Comparison of ENCODE assay signal across 8 mouse cellular contexts in the genomic region with DNA sequence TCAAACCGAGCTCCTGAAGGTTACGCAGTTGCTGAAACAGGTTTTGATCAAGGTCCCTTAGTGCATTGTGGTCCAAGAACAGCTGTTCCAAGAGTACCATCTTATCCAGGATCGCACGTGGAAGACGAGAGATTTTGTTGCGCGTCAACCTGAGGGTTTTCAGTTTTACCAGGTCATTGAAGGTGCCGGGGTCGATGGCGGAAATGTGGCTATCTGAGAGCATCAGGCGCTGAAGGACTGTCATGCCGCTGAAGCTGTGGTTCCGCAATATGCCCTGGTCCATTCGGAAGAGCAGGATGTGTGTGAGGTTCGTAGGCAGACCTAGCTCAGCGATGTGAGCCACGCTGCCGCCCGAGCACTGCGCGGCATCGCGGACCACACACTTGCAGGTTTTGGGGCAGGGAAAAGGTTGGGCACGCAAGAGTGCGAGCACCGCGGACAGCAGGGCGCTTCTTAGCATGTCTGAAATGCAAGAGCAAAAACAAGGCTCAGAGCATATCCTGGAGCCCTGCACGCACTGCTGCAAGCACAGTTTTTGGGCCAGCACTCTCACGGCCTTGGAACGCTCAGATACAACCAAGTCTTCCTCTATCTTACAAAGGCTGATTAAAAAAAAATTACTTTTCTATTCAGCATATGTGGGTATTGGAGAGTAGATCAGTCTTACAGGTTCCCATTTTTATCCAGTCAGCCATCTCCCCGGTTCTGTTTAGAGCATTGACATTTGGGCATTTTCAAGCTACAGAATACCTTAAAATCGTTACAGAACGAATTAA. TPM values are rescaled to one million over a fixed set of nuclear protein-coding genes. Genes with fewer than 3 reads are reported as not detected.
DNase-seq lines count a peak whose midpoint lies in the region; ATAC-seq lines count a peak whose summit lies in the region.

No protein-coding gene starts in this region.

- peak overlapping the region; percentile 97 for H3K4me2 ChIP-seq in midbrain, embryonic 14.5 days (ENCODE audit: low read length)

- no peaks in the 10 kb centered on the region; the same call in 1 of the 2 replicates for H3K36me3 ChIP-seq in midbrain, embryonic 14.5 days (ENCODE audit: control insufficient read depth, insufficient read depth, low read length)

- 3% methylated on average over 34 of the region's 34 CpGs for WGBS in midbrain, embryonic 14.5 days

- no peak overlapping the region for H3K27ac ChIP-seq in midbrain, embryonic 14.5 days (replicated peaks; ENCODE audit: low read depth, low read length)

- H3K9me3 ChIP-seq in midbrain, embryonic 14.5 days (ENCODE audit: control insufficient read depth, low read length), result no peaks in the 10 kb centered on the region

- peak overlapping the region; percentile 57 for H3K4me3 ChIP-seq in midbrain, embryonic 14.5 days (replicated peaks; ENCODE audit: low read depth, low read length)

- peak overlapping the region; percentile 53; the same call in 1 of the 2 replicates for H3K9ac ChIP-seq in midbrain, embryonic 14.5 days (replicated peaks; ENCODE audit: low read length)

- peaks cover 61% of the 10 kb centered on the region for H3K27me3 ChIP-seq in midbrain, embryonic 14.5 days (ENCODE audit: control insufficient read depth, insufficient read depth, low read length)

- peaks cover 11% of the 10 kb centered on the region; the same call in 1 of the 2 replicates for H3K4me1 ChIP-seq in midbrain, embryonic 14.5 days (ENCODE audit: control insufficient read depth, insufficient read depth, low read length)

- peak; percentile 62 for ATAC-seq in granulocyte monocyte progenitor cell, adult 5-6 weeks (replicated peaks; ENCODE audit: poor library complexity, severe bottlenecking)
- 0 out of 2 replicates have a peak, but pooled peaks have one; percentile 4 for ATAC-seq in midbrain, embryonic 14.5 days (ENCODE audit: low FRiP score, low TSS enrichment)

- DNase-seq in adrenal gland, adult 2 months, result peak; percentile 22
- DNase-seq in adrenal gland, postnatal 25 days, result no peak
- peak; percentile 29 for DNase-seq in thymus, postnatal 0 days (ENCODE audit: low spot score)
- DNase-seq in thymus, postnatal 10 days (ENCODE audit: low spot score in 2 of 2), result no peak
- DNase-seq in kidney, postnatal 36 days, result peak; percentile 9 to 13
- DNase-seq in midbrain, embryonic 14.5 days, result peak; percentile 56
- no peak for DNase-seq in urinary bladder, adult 2 months (ENCODE audit: low spot score)

RNA-seq across cellular contexts. Expression of a gene that starts 1.0 kb away (rescaled TPM):
- under 1 TPM in 1 of 2 experiments, not detected in 1; 0.17 TPM for total RNA-seq in adrenal gland, adult 2 months (2021)
- 0.04 and 0.35 TPM in 2 replicates for polyA plus RNA-seq in adrenal gland, adult 2 months (2012; rRNA removed)
- total RNA-seq in adrenal gland, postnatal 25 days (2021), result 0.15 and 0.71 TPM in 2 replicates
- polyA plus RNA-seq in thymus, postnatal 0 days (2015; fragmentation: Nextera tagmentation; extraction: Ambion mirVana), result 1.3 and 1.8 TPM in 2 replicates
- total RNA-seq in granulocyte monocyte progenitor cell, adult 5-6 weeks (2014; fragmentation: Nextera tagmentation), result not detected in 2 replicates
- 1.4 TPM in 1 of 2 replicates, not detected in the other for total RNA-seq in granulocyte monocyte progenitor cell, adult 5-6 weeks (2017)
- polyA plus RNA-seq in midbrain, embryonic 14.5 days (2014; fragmentation: Nextera tagmentation; extraction: Ambion mirVana), result 0.23 and 0.30 TPM in 2 replicates
- 0.13 and 0.15 TPM in 2 replicates for polyA plus RNA-seq in urinary bladder, adult 2 months (2012; rRNA removed)

RNA-seq across cellular contexts. Expression of a gene that starts 26.5 kb away (rescaled TPM):
- under 1 TPM in 1 of 2 experiments, not detected in 1; 0.06 TPM for total RNA-seq in adrenal gland, adult 2 months (2021)
- polyA plus RNA-seq in adrenal gland, adult 2 months (2012; rRNA removed), result 0.02 TPM in 2 replicates
- not detected in 2 replicates for total RNA-seq in adrenal gland, postnatal 25 days (2021)
- polyA plus RNA-seq in thymus, postnatal 0 days (2015; fragmentation: Nextera tagmentation; extraction: Ambion mirVana), result 0.21 and 0.23 TPM in 2 replicates
- total RNA-seq in granulocyte monocyte progenitor cell, adult 5-6 weeks (2014; fragmentation: Nextera tagmentation), result not detected in 2 replicates
- total RNA-seq in granulocyte monocyte progenitor cell, adult 5-6 weeks (2017), result not detected in 2 replicates
- 0.13 and 0.43 TPM in 2 replicates for polyA plus RNA-seq in midbrain, embryonic 14.5 days (2014; fragmentation: Nextera tagmentation; extraction: Ambion mirVana)
- polyA plus RNA-seq in urinary bladder, adult 2 months (2012; rRNA removed), result 0.13 and 0.15 TPM in 2 replicates

RNA-seq across cellular contexts. Expression of a gene that starts 42.3 kb away (rescaled TPM):
- 1 to 10 TPM; 2.4 to 3.6 TPM for total RNA-seq in adrenal gland, adult 2 months (2021)
- polyA plus RNA-seq in adrenal gland, adult 2 months (2012; rRNA removed), result 1.2 and 1.7 TPM in 2 replicates
- total RNA-seq in adrenal gland, postnatal 25 days (2021), result 2.2 and 3.1 TPM in 2 replicates
- not detected in 2 replicates for polyA plus RNA-seq in thymus, postnatal 0 days (2015; fragmentation: Nextera tagmentation; extraction: Ambion mirVana)
- total RNA-seq in granulocyte monocyte progenitor cell, adult 5-6 weeks (2014; fragmentation: Nextera tagmentation), result not detected in 2 replicates
- total RNA-seq in granulocyte monocyte progenitor cell, adult 5-6 weeks (2017), result not detected in 2 replicates
- polyA plus RNA-seq in midbrain, embryonic 14.5 days (2014; fragmentation: Nextera tagmentation; extraction: Ambion mirVana), result not detected in 2 replicates
- polyA plus RNA-seq in urinary bladder, adult 2 months (2012; rRNA removed), result not detected in 2 replicates

Comparison
In these comparisons a context has a peak if more than half of its experiments do, and no peak if none do; other contexts are left out.
1. DNase-seq: peak in adrenal gland, adult 2 months (single experiment), thymus, postnatal 0 days (single experiment), kidney, postnatal 36 days (2 of 2) and midbrain, embryonic 14.5 days (single experiment); none in adrenal gland, postnatal 25 days (single experiment), thymus, postnatal 10 days (0 of 2) and urinary bladder, adult 2 months (single experiment).